Mouse (Mus musculus): ENCODE measurements around the gene Tuba4a. TPM values are rescaled to one million over a fixed set of nuclear protein-coding genes. Genes with fewer than 3 reads are reported as not detected.
A peak's percentile ranks its signal among the peaks of the same experiment; 100 is the strongest.

Gene Tuba4a
- polyA plus RNA-seq, 1 experiment, result 391 TPM

DNA sequence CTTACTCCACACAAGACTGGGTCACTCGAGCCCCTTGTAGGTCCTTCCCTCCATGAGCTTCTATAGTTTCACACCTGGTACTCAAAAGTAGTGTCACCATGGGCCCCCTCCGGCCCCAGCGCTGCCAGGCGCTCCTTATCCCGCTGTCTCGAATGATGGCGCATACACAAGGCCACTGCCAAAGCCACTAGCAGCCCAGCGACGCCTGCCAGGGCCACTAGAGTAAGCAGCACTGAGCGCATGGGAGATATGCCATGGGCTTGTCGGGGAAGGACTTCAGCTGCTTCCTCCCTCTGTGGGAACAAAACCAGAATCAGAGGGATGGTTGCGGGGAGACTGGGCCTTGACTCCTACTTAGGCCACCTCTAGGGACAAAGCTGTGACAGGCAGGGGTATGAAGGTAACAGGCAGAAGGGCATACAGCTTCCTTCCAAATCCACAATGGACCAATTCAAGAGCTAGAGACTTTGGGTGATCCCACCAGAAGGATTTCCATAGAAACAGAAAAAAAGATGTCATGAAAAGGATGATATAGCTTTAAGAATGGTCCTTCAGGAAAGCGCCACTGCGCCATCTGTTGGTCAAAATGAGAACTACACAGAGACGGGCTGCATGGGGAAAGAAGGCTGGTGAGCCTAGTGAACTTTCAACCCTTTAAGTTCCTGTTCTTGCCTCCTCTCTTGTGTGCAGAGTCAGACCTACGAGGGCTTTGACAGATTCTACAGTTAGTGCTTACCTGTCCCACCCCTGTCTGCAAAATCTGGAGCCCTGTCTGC is 34.4 kb upstream of the Tuba4a start:
- peaks cover 27% of the 10 kb centered on the region for H3K4me1 ChIP-seq (ENCODE audit: control insufficient read depth, insufficient read depth, low read length)
- 0 out of 2 replicates have a peak, but pooled peaks have one; percentile 9 for TF ChIP-seq POLR2A (IDR thresholded peaks at IDR 0.05; ENCODE audit: borderline replicate concordance, insufficient read depth, low read length)
- TF ChIP-seq CTCF (IDR thresholded peaks at IDR 0.05; ENCODE audit: borderline replicate concordance, insufficient read depth, low read depth, low read length), result peak; percentile 80
- H3K27me3 ChIP-seq (ENCODE audit: control insufficient read depth, insufficient read depth, low read length), result no peaks in the 10 kb centered on the region
- no peak overlapping the region for H3K4me3 ChIP-seq (replicated peaks; ENCODE audit: insufficient read depth, low read depth, low read length)
- 40% methylated on average over 16 of the region's 16 CpGs for WGBS
- DNase-seq, result peak; percentile 76 to 91
- peak overlapping the region; percentile 46; the same call in 1 of the 2 replicates for H3K27ac ChIP-seq (ENCODE audit: insufficient read depth, low read length)

DNA sequence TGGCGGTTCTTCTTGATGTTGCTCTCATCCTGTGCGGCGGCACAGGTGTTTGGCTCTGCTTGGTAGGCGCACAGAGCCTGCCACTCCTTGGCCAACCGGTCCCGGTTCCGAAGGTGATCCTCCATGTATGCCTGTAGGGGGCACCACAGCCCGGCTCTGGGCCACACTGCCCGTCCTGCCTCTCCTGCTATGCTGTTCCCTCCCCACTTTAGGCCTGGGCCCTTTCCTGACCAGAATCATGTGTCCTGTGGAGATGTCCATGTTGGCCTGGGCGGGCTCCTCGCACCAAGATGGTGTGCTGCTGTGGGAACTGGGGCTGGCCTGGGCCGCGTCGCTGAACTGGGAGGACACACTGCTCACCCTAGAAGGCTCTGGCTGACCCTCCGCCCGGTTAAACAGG is 33.4 kb upstream of the Tuba4a start:
- TF ChIP-seq CTCF (IDR thresholded peaks at IDR 0.05; ENCODE audit: borderline replicate concordance, insufficient read depth, low read depth, low read length) (peak; percentile 22; the same call in 1 of the 2 replicates), POLR2A (IDR thresholded peaks at IDR 0.05; ENCODE audit: borderline replicate concordance, insufficient read depth, low read length) (no peak)
- peaks cover 33% of the 10 kb centered on the region for H3K4me1 ChIP-seq (ENCODE audit: control insufficient read depth, insufficient read depth, low read length)
- WGBS, result 75% methylated on average over 16 of the region's 16 CpGs
- peak in 1 of 2 experiments; percentile 45 for DNase-seq
- H3K4me3 ChIP-seq (replicated peaks; ENCODE audit: insufficient read depth, low read depth, low read length), result no peak overlapping the region
- no peak overlapping the region for H3K27ac ChIP-seq (ENCODE audit: insufficient read depth, low read length)
- no peaks in the 10 kb centered on the region for H3K27me3 ChIP-seq (ENCODE audit: control insufficient read depth, insufficient read depth, low read length)

DNA sequence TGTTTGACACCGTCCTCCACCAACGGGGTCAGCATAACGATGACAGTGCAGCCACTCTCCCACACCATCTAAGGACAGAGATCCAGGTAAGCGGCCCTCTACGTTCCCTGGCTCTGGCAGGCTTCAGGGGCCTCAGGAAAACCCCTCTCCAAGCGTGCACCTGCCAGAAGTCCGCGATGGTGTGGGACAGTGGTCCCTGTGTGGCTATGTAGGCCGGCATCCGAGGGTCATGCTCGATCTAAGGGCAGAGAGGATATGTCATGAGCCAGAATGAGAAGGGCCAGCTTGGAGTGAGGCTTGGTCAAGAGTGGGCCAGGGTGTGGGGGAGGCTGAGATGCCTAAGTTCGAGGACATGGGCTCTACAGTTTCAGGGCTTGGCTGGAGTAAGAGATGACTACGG is 32.6 kb upstream of the Tuba4a start:
- 76% methylated on average over 13 of the region's 13 CpGs for WGBS
- Histone ChIP-seq H3K27ac (ENCODE audit: insufficient read depth, low read length) (no peak overlapping the region), H3K4me3 (replicated peaks; ENCODE audit: insufficient read depth, low read depth, low read length) (no peak overlapping the region), H3K27me3 (ENCODE audit: control insufficient read depth, insufficient read depth, low read length) (no peaks in the 10 kb centered on the region), H3K4me1 (ENCODE audit: control insufficient read depth, insufficient read depth, low read length) (peaks cover 41% of the 10 kb centered on the region)
- TF ChIP-seq POLR2A (IDR thresholded peaks at IDR 0.05; ENCODE audit: borderline replicate concordance, insufficient read depth, low read length) (no peak), CTCF (IDR thresholded peaks at IDR 0.05; ENCODE audit: borderline replicate concordance, insufficient read depth, low read depth, low read length) (no peak)
- no peak for DNase-seq

DNA sequence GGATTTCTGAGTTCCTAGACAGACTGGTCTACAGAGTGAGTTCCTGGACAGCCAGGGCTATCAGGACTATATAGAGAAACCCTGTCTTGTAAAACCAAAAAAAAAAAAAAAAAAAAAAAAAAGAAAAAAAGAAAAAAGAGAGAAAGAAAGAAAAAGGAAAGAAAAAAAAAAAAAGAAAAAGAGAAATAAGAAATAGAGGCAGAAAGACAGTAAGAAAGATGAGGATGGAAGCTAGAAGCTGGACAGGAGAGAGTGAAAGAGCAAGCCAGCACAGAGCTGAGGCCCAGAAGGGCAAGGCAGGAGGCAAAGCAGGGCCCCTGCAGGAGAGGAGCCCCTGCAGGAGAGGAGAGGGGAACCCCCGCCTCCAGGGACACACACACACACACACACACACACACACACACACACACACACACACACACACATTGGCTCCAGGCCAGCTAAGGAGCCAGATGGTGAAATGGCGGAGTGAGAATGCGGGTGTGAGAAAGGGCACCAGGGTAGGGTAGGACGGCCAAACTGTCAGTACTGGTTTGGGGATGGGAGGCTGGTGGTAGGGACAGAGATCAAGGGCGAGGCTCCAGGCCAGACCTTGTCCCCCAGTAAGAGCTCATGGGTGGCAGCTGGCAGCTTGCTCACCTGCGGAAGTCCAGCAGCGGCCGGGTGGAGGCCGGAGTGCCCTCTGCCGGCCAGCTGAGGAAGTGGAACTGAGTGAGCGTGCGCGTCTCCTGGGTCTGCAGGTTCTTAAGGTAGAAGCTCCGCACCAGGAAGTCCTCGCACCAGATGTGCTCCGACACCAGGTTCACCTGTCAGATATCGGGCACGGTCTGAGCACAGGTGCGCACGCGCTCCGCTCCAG is 31.7 kb upstream of the Tuba4a start:
- peak overlapping the region; percentile 48 for H3K4me3 ChIP-seq (replicated peaks; ENCODE audit: insufficient read depth, low read depth, low read length)
- H3K27me3 ChIP-seq (ENCODE audit: control insufficient read depth, insufficient read depth, low read length), result no peaks in the 10 kb centered on the region
- TF ChIP-seq POLR2A (IDR thresholded peaks at IDR 0.05; ENCODE audit: borderline replicate concordance, insufficient read depth, low read length) (0 out of 2 replicates have a peak, but pooled peaks have one; percentile 30), CTCF (IDR thresholded peaks at IDR 0.05; ENCODE audit: borderline replicate concordance, insufficient read depth, low read depth, low read length) (peak; percentile 82)
- peaks cover 48% of the 10 kb centered on the region for H3K4me1 ChIP-seq (ENCODE audit: control insufficient read depth, insufficient read depth, low read length)
- 4% methylated on average over 21 of the region's 22 CpGs for WGBS
- peak; percentile 88 to 90 for DNase-seq
- peak overlapping the region; percentile 73 for H3K27ac ChIP-seq (ENCODE audit: insufficient read depth, low read length)

DNA sequence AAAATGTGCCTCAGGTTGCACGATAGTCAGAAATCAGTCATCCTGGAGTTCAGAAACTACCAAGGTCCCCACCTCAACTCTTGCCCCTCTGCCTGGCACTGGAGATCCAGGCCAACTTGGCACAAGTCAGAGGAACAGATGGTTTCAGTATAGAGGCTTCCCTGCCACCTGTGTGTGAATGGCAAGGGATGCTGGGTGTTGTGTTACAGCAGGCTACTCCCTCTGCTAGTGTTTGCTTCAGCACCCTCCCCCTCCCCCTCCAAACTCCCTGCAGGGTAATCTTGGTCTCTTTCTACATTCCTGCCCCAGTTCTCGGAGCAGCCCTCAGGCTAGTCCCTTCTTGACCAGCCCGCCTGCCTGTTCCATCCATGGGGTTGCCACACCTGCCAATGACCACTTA is 30.8 kb upstream of the Tuba4a start:
- Histone ChIP-seq H3K27ac (ENCODE audit: insufficient read depth, low read length) (0 out of 2 replicates have a peak overlapping the region, but pooled peaks have one; percentile 38), H3K4me3 (replicated peaks; ENCODE audit: insufficient read depth, low read depth, low read length) (no peak overlapping the region), H3K27me3 (ENCODE audit: control insufficient read depth, insufficient read depth, low read length) (no peaks in the 10 kb centered on the region), H3K4me1 (ENCODE audit: control insufficient read depth, insufficient read depth, low read length) (peaks cover 48% of the 10 kb centered on the region)
- TF ChIP-seq CTCF (IDR thresholded peaks at IDR 0.05; ENCODE audit: borderline replicate concordance, insufficient read depth, low read depth, low read length) (no peak), POLR2A (IDR thresholded peaks at IDR 0.05; ENCODE audit: borderline replicate concordance, insufficient read depth, low read length) (no peak)
- DNase-seq, result peak; percentile 75 to 85
- WGBS, result 15% methylated on average over 3 of the region's 3 CpGs

DNA sequence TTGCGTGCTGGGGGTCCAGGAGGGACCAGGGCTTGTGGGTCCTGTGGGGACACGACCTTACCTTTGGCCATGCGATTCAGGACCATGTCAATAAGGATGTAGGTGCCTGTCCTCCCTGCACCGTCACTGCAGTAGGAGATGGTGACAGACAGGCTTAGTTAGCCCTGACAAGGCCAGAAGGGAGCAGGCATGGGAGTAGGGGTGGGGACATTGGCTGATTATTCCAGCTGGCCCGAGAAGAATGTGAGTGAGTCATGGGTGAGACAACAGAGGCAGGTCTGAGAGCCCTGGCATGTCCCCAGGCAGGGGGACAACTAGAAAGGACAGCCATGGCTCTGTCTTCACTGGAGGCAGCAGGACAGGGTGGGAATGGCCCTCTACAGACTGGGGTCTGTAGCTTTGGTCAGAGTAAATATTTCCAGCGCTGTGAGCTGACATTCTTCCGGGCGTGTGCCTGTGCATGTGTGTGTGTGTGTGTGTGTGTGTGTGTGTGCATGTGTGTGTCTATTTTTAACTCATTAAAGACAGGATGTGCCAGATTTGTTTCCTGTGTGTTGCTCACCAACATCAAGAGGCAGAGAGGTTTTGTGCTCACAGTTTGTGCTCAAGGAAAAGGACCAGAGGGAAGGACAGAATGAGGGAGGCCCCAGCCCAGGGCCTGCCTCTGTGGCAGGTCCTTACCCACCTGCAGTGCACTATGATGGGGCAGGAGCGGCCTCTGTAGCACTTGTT is 28.5 kb upstream of the Tuba4a start:
- WGBS, result 25% methylated on average over 9 of the region's 9 CpGs
- H3K27me3 ChIP-seq (ENCODE audit: control insufficient read depth, insufficient read depth, low read length), result no peaks in the 10 kb centered on the region
- H3K4me1 ChIP-seq (ENCODE audit: control insufficient read depth, insufficient read depth, low read length), result peaks cover 43% of the 10 kb centered on the region
- TF ChIP-seq CTCF (IDR thresholded peaks at IDR 0.05; ENCODE audit: borderline replicate concordance, insufficient read depth, low read depth, low read length) (no peak), POLR2A (IDR thresholded peaks at IDR 0.05; ENCODE audit: borderline replicate concordance, insufficient read depth, low read length) (no peak)
- no peak overlapping the region for H3K4me3 ChIP-seq (replicated peaks; ENCODE audit: insufficient read depth, low read depth, low read length)
- peak overlapping the region; percentile 64 for H3K27ac ChIP-seq (ENCODE audit: insufficient read depth, low read length)
- DNase-seq, result peak; percentile 68 to 85
